Comparison of ENCODE assay signal across 9 mouse cellular contexts in the genomic region with DNA sequence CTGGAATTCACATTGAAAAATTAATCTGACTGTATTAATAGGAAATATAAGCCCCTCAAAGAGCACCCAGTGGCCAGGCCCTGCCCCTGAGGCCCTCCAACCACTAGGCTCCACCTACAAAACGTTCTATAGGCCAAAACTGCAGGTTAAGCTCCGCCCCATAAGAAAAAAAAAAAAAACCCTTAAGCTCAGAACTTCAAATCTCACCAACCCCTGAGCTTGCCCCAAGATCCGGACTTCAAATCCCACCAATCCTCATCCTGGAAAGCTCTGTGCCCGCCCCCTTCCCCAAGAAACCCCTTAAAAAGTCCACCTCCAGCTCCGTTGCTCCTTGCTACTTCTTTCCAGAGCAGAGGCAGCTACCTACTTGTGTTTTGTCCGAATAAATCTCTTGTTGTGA. TPM values are rescaled to one million over a fixed set of nuclear protein-coding genes. Genes with fewer than 3 reads are reported as not detected.
DNase-seq lines count a peak whose midpoint lies in the region; ATAC-seq lines count a peak whose summit lies in the region.
"Had no signal": no experiment of that assay in that cellular context is flagged by ENCODE, and none has a peak within 500 bp of the region (broad histone marks: within the 10 kb centered on the region; RNA-seq: fewer than 3 reads in every experiment).

No protein-coding gene starts in this region.

- H3K27me3 ChIP-seq in embryonic facial prominence, embryonic 11.5 days (ENCODE audit: control insufficient read depth, insufficient read depth, low read length): no peaks in the 10 kb centered on the region
- no peaks in the 10 kb centered on the region for H3K27me3 ChIP-seq in kidney, embryonic 16.5 days (ENCODE audit: insufficient read depth, low read length)

- no peak overlapping the region for H3K4me2 ChIP-seq in embryonic facial prominence, embryonic 11.5 days (ENCODE audit: low read depth, low read length)
- peak overlapping the region; percentile 90; the same call in 1 of the 2 replicates for H3K4me2 ChIP-seq in kidney, embryonic 16.5 days (replicated peaks; ENCODE audit: low read depth, low read length)

- no peaks in the 10 kb centered on the region for H3K9me3 ChIP-seq in embryonic facial prominence, embryonic 11.5 days (replicated peaks; ENCODE audit: control insufficient read depth, low read length)
- no peaks in the 10 kb centered on the region for H3K9me3 ChIP-seq in kidney, embryonic 16.5 days (ENCODE audit: low read length)

- no peak for ATAC-seq in embryonic facial prominence, embryonic 11.5 days (replicated peaks; ENCODE audit: insufficient number of reproducible peaks, low FRiP score, low TSS enrichment, low read depth)
- ATAC-seq in kidney, embryonic 16.5 days (ENCODE audit: low FRiP score, low TSS enrichment): no peak
- ATAC-seq in megakaryocyte progenitor cell, adult 5-6 weeks (replicated peaks; ENCODE audit: poor library complexity): peak; percentile 43

- no peaks in the 10 kb centered on the region for H3K36me3 ChIP-seq in embryonic facial prominence, embryonic 11.5 days (replicated peaks; ENCODE audit: control insufficient read depth, insufficient read depth, low read depth, low read length)
- H3K36me3 ChIP-seq in kidney, embryonic 16.5 days (ENCODE audit: insufficient read depth, low read length): peaks cover 19% of the 10 kb centered on the region; the same call in 1 of the 2 replicates

- H3K27ac ChIP-seq in embryonic facial prominence, embryonic 11.5 days (replicated peaks; ENCODE audit: low read depth, low read length): no peak overlapping the region
- no peak overlapping the region for H3K27ac ChIP-seq in kidney, embryonic 16.5 days (ENCODE audit: low read length)

- WGBS in embryonic facial prominence, embryonic 11.5 days: 39% methylated on average over 6 of the region's 6 CpGs
- 56% methylated on average over 6 of the region's 6 CpGs for WGBS in kidney, embryonic 16.5 days

- H3K4me1 ChIP-seq in embryonic facial prominence, embryonic 11.5 days (ENCODE audit: control insufficient read depth, insufficient read depth, low read length): no peaks in the 10 kb centered on the region
- H3K4me1 ChIP-seq in kidney, embryonic 16.5 days (ENCODE audit: insufficient read depth, low read length): peaks cover 12% of the 10 kb centered on the region

- peak; percentile 46 for DNase-seq in cerebellum, adult 9-10 months
- DNase-seq in cerebellum, postnatal 36 days: no peak
- peak; percentile 80 for DNase-seq in A20 (ENCODE audit: low read depth, low spot score)
- DNase-seq in embryonic facial prominence, embryonic 11.5 days (ENCODE audit: low spot score): peak; percentile 45
- no peak for DNase-seq in urinary bladder, adult 2 months (ENCODE audit: low spot score)
- no peak for DNase-seq in thymus, postnatal 25 days

- no peak overlapping the region for H3K9ac ChIP-seq in embryonic facial prominence, embryonic 11.5 days (replicated peaks; ENCODE audit: low read length)
- no peak overlapping the region for H3K9ac ChIP-seq in kidney, embryonic 16.5 days (replicated peaks; ENCODE audit: low read length)

- no peak overlapping the region for H3K4me3 ChIP-seq in embryonic facial prominence, embryonic 11.5 days (ENCODE audit: low read depth, low read length)
- no peak overlapping the region; the same call in 1 of the 2 replicates for H3K4me3 ChIP-seq in kidney, embryonic 16.5 days (ENCODE audit: low read length)

RNA-seq across cellular contexts. Expression of gene Zfp39, which starts 0.8 kb away (rescaled TPM):
- polyA plus RNA-seq in embryonic facial prominence, embryonic 11.5 days (2014; fragmentation: Nextera tagmentation; extraction: Ambion mirVana): 7.6 and 8.3 TPM in 2 replicates
- polyA plus RNA-seq in kidney, embryonic 16.5 days (2015; fragmentation: Nextera tagmentation; extraction: Ambion mirVana): 6.0 and 7.3 TPM in 2 replicates
- 23.9 and 29.2 TPM in 2 replicates for total RNA-seq in megakaryocyte progenitor cell, adult 5-6 weeks (2015)
- 7.9 and 9.5 TPM in 2 replicates for total RNA-seq in megakaryocyte progenitor cell, adult 5-6 weeks (2017)
- 3.0 and 5.1 TPM in 2 replicates for polyA plus RNA-seq in urinary bladder, adult 2 months (2012; rRNA removed)

RNA-seq across cellular contexts. Expression of gene Btnl10, which starts 12.9 kb away (rescaled TPM):
- 0.04 and 0.10 TPM in 2 replicates for polyA plus RNA-seq in embryonic facial prominence, embryonic 11.5 days (2014; fragmentation: Nextera tagmentation; extraction: Ambion mirVana)
- polyA plus RNA-seq in kidney, embryonic 16.5 days (2015; fragmentation: Nextera tagmentation; extraction: Ambion mirVana): 0.10 TPM in 1 of 2 replicates, not detected in the other
- 1.4 and 1.5 TPM in 2 replicates for total RNA-seq in megakaryocyte progenitor cell, adult 5-6 weeks (2015)
- 1.8 and 1.9 TPM in 2 replicates for total RNA-seq in megakaryocyte progenitor cell, adult 5-6 weeks (2017)
- not detected in 2 replicates for polyA plus RNA-seq in urinary bladder, adult 2 months (2012; rRNA removed)
- polyA plus RNA-seq: large intestine, adult 2 months had no signal

RNA-seq across cellular contexts. Expression of gene Rnf187, which starts 33.9 kb away (rescaled TPM):
- polyA plus RNA-seq in embryonic facial prominence, embryonic 11.5 days (2014; fragmentation: Nextera tagmentation; extraction: Ambion mirVana): 315 and 331 TPM in 2 replicates
- 217 and 219 TPM in 2 replicates for polyA plus RNA-seq in kidney, embryonic 16.5 days (2015; fragmentation: Nextera tagmentation; extraction: Ambion mirVana)
- 65.8 and 66.4 TPM in 2 replicates for total RNA-seq in megakaryocyte progenitor cell, adult 5-6 weeks (2015)
- 70.6 and 83.6 TPM in 2 replicates for total RNA-seq in megakaryocyte progenitor cell, adult 5-6 weeks (2017)
- polyA plus RNA-seq in urinary bladder, adult 2 months (2012; rRNA removed): 137 and 140 TPM in 2 replicates

RNA-seq across cellular contexts. Expression of gene 2810021J22Rik, which starts 37.8 kb away (rescaled TPM):
- polyA plus RNA-seq in embryonic facial prominence, embryonic 11.5 days (2014; fragmentation: Nextera tagmentation; extraction: Ambion mirVana): 10.4 and 11.2 TPM in 2 replicates
- 9.1 and 9.4 TPM in 2 replicates for polyA plus RNA-seq in kidney, embryonic 16.5 days (2015; fragmentation: Nextera tagmentation; extraction: Ambion mirVana)
- total RNA-seq in megakaryocyte progenitor cell, adult 5-6 weeks (2015): 1.9 and 3.7 TPM in 2 replicates
- 2.9 and 5.0 TPM in 2 replicates for total RNA-seq in megakaryocyte progenitor cell, adult 5-6 weeks (2017)
- 4.6 and 4.9 TPM in 2 replicates for polyA plus RNA-seq in urinary bladder, adult 2 months (2012; rRNA removed)

RNA-seq across cellular contexts. Expression of gene Hist3h2ba, which starts 43.9 kb away (rescaled TPM):
- 45.1 and 52.2 TPM in 2 replicates for polyA plus RNA-seq in embryonic facial prominence, embryonic 11.5 days (2014; fragmentation: Nextera tagmentation; extraction: Ambion mirVana)
- polyA plus RNA-seq in kidney, embryonic 16.5 days (2015; fragmentation: Nextera tagmentation; extraction: Ambion mirVana): 93.4 and 93.5 TPM in 2 replicates
- total RNA-seq in megakaryocyte progenitor cell, adult 5-6 weeks (2015): 1.6 and 1.9 TPM in 2 replicates
- 1.8 and 2.3 TPM in 2 replicates for total RNA-seq in megakaryocyte progenitor cell, adult 5-6 weeks (2017)
- 1.3 and 2.2 TPM in 2 replicates for polyA plus RNA-seq in urinary bladder, adult 2 months (2012; rRNA removed)

Comparison
In these comparisons a context has a peak if more than half of its experiments do, and no peak if none do; other contexts are left out.
1. DNase-seq: peak in cerebellum, adult 9-10 months (single experiment), A20 (single experiment) and embryonic facial prominence, embryonic 11.5 days (single experiment); none in cerebellum, postnatal 36 days (0 of 2), urinary bladder, adult 2 months (single experiment) and thymus, postnatal 25 days (single experiment).